Mouse (Mus musculus): ENCODE results near the gene Tbk1. TPM values are rescaled to one million over a fixed set of nuclear protein-coding genes. Genes with fewer than 3 reads are reported as not detected.

Tbk1 gene
- polyA plus RNA-seq, 1 experiment from 2014 or later: 34.8 TPM

Small RNAs within 50 kb of the gene (microRNA-seq; reads per million reads assigned to microRNA genes)
- not detected for gene Gm24330

Other genes starting within 250 kb of the Tbk1 start
- gene Tbc1d30, start 235.5 kb downstream of the Tbk1 start, polyA plus RNA-seq (2014; fragmentation: Nextera tagmentation; extraction: Ambion mirVana): 2.8 and 3.8 TPM in 2 replicates
- gene Gns, start 221.7 kb downstream of the Tbk1 start, polyA plus RNA-seq (2014; fragmentation: Nextera tagmentation; extraction: Ambion mirVana): 47.8 and 48.6 TPM in 2 replicates
- gene Rassf3, start 110.4 kb downstream of the Tbk1 start, polyA plus RNA-seq (2014; fragmentation: Nextera tagmentation; extraction: Ambion mirVana): 20.9 and 24.6 TPM in 2 replicates
- gene Xpot, start 39.5 kb upstream of the Tbk1 start, polyA plus RNA-seq (2014; fragmentation: Nextera tagmentation; extraction: Ambion mirVana): 48.1 and 59.2 TPM in 2 replicates
- 0.27 and 0.68 TPM in 2 replicates for gene D930020B18Rik, start 54.8 kb upstream of the Tbk1 start, polyA plus RNA-seq (2014; fragmentation: Nextera tagmentation; extraction: Ambion mirVana)
- 4.5 and 5.2 TPM in 2 replicates for gene BC048403, start 153.2 kb upstream of the Tbk1 start, polyA plus RNA-seq (2014; fragmentation: Nextera tagmentation; extraction: Ambion mirVana)